Mouse (Mus musculus): ENCODE data around the gene Mtif3.
A peak's percentile ranks its signal among the peaks of the same experiment; 100 is the strongest.

Mtif3 gene

GRCm38 (mm10) chr5:146916273-146916672 is 47.3 kb downstream of the Mtif3 start:
- no peak for DNase-seq (ENCODE audit: low spot score)

GRCm38 (mm10) chr5:146914088-146914766 is 49.4 kb downstream of the Mtif3 start:
- DNase-seq (ENCODE audit: low spot score) = peak; percentile 22

DNA sequence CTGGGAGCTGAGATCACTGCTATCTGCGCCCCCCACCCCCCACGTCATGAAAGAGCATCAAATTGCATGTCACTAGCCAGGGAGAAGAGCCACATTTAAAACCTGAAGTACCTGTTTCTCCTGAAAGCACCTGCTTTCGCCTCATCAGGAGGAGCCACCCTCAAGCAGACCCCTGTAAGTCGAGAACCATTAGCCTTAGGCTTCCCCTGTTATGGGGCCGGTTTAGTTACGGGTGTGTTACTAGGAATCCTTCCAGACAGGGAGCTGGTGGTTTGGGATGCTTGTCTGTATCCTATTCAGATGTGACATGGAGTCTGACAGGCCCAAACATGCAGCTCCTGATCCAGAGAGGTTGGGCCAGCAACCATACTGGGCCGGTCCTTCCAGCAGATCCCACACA is 50.2 kb downstream of the Mtif3 start:
- DNase-seq (ENCODE audit: low spot score) = no peak

DNA sequence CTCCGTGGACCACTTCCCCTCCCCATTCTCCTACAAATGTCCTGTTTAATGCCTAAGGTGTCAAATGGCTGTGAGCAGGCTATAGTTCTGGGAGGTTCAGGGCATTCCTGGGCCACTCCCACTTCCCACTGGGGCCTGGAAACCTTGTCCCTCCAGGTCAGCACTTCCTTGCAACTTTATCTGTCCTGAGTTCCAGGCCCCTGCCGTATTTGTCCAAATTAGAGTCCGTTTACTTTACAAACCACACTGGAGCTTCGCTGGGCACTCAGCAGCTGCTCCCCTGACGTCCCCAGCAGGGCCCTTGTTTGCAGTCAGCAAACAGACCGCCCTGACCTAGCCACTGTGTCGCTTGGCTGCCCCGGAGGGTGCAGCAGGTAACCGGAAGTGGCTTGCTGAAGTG is 51.4 kb downstream of the Mtif3 start:
- DNase-seq (ENCODE audit: low spot score) = no peak

- DNase-seq (ENCODE audit: low spot score) = no peak
Observed at GRCm38 (mm10) chr5:146908629-146909028, 55.0 kb downstream of the Mtif3 start.

DNA sequence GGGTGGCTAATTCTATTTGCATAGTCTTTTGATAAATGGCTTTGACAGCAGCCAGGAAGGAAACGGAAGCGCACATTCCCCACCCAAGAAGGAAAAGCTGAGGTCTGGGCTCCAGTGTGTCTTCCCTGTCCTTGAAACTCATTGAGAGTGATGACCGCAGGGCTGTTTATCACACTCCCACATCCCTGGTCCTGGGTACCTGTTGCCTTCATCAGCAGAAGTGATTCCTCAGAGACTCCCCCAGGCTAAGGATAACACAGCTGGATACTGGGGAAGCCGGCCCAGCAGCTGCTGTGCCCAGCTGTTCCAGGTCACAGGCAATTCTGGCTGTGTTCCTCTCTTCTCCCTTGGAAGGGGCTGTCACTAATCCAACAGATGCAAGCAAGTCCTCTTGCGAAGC is 56.1 kb downstream of the Mtif3 start:
- DNase-seq (ENCODE audit: low spot score) = no peak

DNA sequence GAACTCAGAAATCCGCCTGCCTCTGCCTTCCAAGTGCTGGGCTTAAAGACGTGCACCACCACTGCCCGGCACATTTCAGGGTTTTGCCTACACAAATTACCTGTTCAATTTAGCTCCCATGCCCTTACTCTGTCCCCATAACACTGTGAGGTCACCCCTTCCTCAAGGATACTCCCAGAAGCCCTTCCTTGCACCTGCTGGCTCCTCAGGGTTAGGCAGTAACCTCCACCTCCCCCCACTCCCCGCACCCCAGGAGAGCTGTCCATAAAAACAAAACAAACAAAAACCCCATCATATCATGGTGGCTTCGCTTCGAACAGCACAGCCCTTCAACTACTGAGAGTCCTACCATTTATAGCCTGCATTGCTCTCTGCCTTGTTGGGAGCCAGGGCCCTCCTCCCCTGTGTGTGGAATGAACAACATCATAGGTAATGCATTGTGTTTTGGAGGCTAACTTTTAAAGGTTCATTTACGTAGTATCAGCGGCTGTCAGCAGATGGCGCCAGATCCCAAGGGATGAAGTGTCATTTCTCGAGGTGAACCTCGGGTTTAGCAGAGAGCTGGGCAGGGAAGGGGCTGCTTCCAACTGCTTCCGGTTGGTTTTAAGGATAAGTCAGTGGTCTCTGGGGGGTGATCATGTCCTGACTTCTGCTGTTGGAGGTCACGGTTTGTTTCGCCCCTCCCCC is 58.0 kb downstream of the Mtif3 start:
- DNase-seq (ENCODE audit: low spot score) = no peak

GRCm38 (mm10) chr5:146904404-146904803 is 59.2 kb downstream of the Mtif3 start:
- DNase-seq (ENCODE audit: low spot score) = peak; percentile 63
